Mouse (Mus musculus): ENCODE data around the gene Pakap. TPM values are rescaled to one million over a fixed set of nuclear protein-coding genes. Genes with fewer than 3 reads are reported as not detected.

Gene Pakap
- total RNA-seq, 2 experiments from 2014 or later, result 73.5 to 80.4 TPM

DNA sequence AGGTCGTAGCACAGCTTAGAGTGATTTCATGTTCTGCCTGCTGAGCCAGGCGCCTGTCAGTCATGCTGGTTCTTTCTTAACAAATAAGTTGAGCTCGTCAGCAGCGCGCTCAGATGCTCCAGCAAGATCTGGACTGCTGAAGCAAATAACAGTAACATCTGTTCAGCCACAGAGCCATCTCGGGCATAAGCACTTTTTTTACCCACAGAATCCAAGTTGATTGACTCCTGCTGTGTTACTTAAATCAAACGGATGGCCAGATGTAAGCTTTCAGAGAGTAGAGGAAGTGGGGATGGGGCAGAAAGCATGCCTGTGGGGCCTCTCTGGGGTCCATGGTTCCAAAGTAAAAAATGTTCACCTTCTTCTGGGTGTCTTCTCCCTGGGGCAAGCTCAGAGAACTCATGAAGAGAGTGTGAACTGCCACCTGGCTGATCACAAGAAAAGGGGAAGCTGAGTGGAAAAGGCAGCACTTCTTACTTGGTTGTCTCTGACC is 152.9 kb downstream of the Pakap start:
- no peak for DNase-seq

DNA sequence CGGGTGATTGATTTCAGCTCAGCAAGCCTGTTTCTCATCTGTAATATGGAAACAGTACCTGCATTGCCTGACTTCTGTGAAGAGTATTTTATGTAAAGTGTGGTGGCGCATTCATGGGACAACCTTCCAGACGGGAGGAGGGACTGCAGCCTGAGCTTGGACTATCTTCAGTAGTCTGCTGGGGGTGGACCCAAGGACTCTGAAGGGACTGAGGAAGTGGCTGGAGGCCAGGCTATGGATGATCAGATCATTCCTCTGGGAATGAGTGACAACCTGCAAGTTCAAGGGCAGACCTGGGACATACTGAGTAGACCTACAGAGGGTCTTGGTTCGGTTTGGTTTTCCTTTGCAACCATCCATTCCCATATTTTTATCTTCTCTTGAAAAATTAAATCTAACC is 154.3 kb downstream of the Pakap start:
- DNase-seq, result no peak

DNA sequence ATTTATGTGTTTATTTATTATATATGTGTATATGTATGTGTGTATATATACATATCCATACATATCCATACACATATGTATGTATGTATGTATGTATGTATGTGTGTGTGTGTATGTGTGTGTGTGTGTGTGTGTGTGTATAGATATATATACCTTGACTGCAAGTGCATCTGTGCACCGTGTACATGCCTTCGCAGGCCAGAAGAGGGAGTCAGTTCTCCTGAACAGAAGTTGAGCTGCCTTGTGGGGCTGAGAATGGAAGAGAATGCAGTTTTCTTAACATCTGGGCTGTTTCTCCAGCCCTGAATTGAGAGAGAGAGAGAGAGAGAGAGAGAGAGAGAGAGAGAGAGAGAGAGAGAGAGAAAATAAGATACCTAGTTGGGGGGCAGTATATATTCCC is 155.7 kb downstream of the Pakap start:
- no peak for DNase-seq

DNA sequence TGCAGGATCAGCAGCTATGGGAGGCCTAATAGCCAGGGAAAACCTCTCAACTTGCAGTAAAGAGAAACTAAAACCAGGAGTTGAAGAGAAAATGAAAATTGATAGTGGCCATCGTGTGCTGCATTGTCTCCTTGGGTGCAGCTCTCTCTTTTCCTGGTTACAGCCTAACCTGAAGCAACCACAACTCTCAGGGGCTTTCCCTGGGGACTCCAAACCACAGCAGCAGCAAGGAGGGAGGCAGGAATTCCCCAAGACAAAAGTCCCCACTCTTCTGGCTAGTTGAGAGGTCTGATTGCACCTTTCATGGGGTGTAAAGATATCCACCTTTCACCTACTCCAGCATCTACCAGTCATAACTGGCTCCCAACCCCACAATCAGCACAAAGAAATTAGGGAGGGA is 157.6 kb downstream of the Pakap start:
- DNase-seq, result no peak

DNA sequence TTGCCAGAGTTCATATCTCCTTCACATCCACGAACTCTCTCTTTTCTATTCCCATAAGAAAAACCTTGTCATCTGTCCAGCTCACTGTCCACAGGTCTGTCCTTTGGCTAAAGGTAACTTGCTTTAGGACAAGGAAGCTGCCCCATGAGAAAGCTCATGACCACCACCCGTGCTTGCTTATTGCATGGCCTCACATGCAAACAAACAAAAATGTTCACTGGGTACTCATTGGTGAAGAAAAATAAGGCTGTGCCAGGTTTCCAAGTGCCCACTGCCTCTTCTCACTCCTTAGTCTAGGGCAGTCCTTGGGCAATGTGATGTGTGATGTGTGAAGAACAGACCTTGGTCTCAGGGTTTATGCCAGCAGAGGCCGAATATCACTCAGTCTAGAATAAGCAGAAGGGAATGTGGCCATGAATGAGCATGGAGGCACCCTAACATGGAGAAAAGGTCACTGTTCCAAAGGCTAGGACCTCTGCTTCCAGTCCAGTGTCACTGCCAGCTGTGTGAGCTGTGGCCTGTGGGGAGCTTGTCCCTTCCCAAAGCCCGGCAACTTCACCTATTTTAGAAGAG is 160.7 kb downstream of the Pakap start:
- no peak for DNase-seq

DNA sequence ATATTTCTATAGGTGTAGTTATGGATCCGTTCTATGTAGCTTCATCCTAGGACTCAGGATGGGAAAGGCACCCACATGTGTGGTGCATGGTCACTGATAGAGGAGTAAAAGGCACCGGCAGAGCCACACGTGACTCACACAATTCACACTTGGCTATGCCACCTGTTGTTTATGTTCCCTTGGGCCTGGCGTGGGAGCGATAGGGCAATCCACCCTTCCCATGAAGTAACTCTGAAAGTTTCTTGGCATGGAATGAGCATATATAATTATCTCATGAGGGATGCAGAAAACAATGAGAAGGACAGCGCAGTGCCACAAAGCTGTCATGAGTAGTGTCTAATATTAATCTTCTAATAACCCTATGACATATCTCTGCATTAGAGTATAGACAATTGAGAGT is 162.1 kb downstream of the Pakap start:
- DNase-seq, result no peak

DNA sequence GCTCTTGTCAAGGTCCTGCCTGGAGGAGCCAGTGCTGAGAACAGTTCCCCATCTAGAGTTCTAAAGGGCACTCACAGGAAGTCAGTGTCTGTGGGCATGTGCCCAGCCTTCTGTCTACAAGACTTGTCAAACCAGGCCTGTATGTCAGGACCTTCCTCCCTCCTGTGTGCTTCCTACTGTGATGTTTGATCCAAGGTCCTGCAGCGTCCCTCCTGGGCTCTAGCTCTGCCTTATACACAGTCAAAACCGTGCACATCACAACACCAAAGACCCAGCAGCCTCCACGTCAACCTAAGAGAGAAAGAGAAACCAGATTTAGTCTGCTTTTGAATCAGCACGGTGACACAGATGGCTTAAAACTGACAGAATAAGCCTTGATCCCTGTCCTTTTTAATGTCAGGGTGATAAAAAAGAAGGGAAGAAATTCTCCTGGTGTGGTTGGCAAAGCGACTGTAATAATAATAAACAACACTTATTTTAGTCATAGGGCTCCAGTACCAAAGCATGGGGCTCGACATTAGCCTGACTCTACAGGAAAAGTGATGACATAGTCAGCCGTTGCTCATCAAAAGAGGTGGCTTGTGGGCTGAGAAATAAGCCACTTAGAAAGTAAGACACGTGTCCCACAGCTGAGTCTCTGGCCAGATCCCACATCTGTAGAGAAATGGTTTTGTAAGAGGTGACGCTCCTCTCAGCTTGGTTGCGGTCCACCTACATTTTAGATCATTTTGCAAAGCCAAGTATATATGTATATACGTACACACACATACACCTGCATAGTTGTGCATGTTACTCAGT is 163.0 kb downstream of the Pakap start:
- no peak for DNase-seq

DNA sequence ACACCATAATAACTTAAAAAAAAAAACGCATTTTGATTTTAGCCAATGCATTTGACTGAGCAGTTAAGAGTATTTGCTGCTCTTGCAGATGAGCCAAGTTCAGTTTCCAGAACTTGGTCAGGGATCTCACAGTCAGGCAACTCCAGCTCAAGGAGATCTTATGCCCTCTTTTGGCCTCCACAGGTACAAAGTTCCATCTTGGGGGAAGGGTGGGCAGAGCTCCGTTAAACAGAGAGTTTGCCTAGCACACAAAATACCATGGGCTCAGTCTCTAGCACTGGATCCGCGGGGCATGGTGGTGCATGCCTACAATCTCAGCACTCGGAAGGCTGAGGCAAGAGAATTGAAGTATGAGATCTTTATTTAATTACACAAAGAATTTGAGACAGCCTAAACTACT is 164.4 kb downstream of the Pakap start:
- DNase-seq, result no peak

DNA sequence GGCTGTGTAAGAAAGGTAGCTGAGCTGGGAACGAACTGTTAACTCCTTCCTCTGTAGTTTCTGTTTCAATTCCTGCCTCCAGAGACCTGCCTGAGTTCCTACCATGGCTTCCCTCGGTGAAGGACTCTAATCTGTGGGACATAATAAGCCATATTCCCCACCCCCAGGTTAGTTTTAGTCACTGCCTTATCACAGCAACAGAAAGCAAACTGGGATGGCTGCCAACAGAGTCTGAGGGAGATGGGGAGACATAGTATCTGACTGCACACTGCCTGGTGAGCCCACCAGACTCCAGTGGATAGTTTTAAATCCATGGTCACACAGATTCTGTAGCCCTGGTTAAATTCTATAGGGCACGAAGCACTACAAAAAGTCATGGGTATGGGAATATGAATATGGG is 165.5 kb downstream of the Pakap start:
- DNase-seq, result peak; percentile 73

DNA sequence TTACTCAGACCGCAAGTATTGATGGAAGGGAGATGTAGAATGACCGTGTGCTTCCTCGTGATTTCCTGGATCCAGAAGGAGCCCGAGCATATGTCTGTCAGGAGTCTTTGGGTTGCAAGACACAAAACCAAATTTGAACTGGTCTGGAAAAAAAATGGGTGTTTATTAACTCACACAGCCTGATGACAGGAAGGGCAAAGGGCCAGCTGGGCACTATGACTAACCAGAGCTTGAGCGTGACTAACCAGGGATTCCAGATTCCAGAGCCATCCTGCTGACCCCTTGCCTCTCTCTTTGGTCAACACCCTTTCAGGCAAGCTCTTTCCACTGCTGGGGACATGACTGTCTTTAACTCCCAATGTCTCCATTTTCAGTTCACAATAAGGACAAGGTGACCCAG is 167.4 kb downstream of the Pakap start:
- no peak for DNase-seq

DNA sequence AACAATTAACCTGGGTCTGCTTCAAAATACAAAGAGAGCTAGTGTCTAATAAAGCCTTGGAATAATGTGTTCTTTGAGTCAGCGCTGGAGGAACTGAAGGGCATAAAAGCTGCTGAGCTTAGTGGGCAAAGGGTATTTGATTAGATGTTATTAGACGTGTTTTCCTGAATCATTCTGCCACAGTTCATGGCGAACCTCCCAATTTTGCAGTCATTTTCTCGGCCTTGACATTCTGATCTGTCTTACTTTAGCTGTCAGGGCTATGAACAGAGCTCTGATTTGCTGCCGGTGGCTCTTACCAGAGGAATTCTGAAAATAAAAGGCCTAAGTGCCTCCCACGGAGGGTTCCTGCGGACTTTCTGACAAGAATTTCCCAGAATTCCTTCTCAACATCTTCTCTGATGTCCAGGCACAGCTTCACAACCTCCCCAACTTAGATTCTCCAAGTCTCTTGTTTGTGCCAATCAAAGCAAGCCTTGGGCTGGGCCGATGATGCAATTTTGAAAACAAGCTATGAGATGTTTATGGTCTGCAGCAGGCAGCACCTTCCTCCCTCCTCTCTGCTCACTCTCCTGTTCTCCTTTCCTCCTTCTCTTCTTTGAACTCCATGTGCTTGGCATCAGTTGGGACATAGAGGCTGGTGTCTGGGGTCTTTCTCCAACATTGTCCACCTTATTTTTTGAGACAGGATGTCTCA is 171.0 kb downstream of the Pakap start:
- DNase-seq, result no peak

DNA sequence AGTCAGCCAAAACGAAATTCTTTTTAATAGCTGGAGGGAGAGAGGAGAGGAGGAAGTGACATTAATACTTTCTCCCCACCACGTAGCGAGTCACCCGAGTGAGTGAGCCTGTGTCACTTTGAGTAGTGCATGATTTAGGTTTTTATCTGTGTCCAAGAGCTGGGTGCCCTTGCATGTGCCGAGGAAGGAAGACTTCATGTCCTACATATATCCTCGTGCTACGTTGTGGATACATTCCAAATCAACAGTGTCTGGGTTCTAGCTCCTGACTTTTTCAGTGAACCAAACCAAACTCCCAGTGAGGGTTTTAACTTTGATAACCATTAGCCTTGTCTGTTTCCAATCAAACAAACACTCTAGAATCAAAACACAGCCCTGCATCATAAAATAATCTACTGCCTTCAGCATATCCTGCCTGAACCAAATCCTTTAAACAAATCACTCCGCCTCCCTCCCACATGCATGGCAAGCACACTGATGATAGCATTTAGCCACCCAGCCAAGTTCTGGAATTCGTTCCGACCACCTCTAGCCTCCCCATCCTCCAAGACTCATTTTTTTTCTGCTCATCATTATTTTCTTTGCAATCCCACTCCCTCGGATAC is 175.4 kb downstream of the Pakap start:
- no peak for DNase-seq

DNA sequence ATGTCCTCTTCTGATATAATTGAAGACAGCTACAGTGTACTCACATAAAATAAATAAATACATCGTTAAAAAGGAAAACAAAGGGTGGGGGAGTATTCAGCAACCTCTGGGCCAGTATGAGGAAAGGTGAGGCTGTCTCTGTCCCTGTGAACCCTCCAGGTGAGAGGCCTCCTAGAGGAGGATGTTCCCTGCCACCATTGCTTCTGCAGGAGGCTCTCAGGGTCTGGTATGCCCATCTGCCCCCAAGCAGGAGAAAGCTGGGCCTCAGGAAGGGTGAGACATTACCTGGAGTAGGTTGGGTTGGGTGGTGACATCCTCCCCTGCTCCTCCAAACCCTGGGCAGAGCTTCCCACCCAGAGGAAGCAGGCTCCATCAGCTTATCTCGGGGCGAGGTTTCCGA is 182.7 kb downstream of the Pakap start:
- no peak for DNase-seq

DNA sequence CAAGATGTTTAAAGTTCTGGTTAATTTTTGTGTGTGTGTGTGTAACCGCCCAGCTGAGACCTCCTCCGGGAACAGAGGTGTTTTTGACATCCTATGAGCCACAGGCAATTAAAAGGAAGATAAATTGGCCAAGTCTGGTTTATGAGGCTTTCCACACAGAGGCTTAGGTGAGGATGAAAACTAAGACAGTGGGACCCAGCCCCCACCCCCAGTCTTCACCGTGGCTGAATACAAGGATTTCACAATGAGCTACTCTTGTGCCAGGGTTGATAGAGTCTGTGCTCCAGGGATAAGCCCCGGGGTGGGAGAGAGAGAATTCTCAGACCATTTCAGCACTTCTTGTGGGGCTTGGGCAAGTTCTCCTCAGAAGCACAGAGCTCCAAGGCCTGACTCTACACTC is 183.1 kb downstream of the Pakap start:
- DNase-seq, result no peak

DNA sequence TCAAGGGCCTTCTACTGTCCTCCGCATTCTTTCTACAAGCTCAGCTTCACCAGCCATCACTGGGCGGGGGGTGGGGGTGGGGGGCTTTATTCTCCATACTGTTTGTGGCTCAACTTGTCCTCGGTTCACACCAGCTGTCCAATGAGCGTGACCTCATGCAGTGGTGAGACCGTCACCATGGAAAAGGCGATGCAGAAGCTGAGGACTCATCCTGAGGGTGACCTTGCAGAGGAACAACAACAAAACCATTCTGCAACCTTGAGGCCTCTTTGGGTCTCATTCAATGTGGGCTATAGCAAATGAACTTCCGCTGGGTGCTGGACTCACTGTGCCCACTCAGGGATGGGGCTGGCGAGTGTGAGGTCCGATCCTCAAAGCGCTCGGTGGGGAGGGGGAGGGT is 183.6 kb downstream of the Pakap start:
- no peak for DNase-seq

DNA sequence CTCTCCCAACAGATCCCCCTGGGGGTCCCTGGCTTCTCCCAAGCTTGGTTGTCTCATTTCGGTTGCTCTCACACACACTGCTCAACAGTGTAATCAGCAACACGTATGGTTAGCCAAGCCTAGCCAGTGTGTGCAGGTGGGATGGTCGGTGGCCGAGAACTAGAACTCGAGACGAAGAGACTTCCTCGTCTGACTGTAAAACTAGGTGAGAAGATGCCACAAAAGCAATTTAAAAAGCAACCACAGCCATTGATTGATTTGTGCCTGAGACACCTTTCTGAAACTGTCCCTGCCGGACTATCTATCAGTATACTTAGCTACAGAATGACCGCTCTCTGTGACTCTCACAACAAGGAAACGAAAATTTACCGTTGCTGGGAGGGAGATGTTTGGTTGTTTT is 187.1 kb downstream of the Pakap start:
- DNase-seq, result no peak

DNA sequence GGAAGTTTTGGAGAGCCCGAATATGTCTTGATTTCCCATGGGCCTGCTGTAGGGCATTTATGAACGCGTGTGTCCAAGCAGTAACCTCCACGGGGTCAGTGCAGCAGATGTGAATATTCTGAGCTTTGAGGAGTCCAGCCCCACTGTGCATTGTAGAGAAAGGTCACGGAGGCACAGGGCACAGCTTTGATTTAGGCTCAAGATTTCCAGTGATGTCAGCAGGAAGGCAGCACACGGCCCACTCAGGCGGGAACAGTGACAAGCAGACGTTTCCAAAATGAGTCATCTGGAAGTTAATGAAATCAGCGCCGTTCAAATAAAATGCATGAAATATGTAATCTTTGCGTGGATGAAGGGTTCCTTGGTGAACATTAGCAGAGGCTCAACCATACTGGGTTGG is 190.0 kb downstream of the Pakap start:
- DNase-seq, result no peak

DNA sequence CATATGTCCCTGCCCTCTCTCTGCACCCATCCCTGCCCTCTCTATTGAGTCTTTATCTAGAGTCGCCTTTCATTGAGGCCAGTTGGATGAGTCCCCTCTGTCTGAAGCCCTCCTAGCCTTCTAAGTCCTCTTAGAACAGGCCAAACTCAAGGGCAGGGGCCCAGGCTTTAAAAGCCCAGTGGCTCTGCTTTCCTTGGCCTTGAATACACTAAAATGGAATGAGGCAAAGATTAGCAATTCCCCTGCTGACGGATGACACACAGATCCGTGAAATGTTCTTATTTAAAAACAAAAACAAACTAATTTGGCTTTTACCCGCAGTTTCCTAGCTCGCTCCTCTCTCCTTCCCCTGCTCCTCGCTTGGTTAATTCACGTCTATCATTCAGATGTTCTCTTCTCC is 194.4 kb downstream of the Pakap start:
- DNase-seq, result no peak

DNA sequence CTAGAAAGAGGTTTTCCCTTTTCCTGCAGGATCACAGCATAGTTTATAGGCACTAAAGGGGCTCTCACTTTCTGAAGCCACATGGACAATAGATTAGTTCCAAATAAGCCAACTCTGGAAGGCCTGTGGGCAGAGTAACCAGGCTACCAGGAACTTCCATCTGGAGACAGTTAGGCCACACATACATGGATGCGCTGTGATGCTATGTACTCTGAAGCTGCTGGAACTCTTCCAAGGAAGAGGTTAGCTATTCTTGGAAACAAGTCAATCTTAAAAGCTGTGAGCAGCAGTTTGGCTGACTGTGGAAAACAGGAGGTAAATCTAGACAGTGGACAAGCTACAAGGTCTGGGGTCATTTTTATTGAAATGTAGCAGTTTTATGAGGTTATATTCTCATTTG is 196.4 kb downstream of the Pakap start:
- no peak for DNase-seq

DNA sequence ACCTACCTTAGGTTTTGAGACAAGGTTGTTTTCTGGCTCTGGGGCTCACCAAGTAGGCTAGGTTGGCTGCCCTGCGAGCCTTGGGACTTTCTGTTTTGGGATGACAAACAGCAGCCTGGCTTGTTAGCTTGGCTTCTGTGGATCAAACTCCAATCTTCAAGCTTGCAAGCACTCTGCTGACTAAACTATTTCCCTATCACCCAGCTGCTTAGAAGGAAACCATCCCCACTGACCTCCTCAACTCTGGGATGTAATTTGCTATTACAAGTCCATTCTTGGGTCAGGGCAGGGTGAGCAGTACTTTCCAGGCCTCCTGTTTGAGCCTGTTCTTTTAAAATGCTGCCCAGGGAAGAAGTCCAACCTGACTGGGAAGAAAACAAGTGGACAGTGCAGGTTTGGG is 196.9 kb downstream of the Pakap start:
- DNase-seq, result no peak

DNA sequence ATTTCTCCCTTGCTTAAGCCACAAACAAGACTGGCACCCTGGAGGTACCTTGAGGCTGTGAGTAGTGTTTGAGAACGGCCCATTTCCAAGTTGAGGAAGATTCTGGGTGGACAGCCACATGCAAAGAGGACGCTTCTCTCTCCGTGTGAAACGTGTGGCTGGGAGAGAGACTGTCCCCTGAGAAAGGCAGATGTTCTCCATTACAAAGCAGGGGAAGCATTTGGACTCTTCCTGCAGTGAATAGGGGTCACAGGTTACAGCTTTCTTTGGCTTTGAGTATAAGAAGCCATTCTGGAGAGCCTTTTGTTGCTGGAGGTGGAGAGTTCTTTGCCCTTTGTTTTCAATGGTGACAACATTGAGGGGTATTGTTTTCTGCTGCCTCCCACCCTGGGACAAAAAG is 197.8 kb downstream of the Pakap start:
- no peak for DNase-seq

DNA sequence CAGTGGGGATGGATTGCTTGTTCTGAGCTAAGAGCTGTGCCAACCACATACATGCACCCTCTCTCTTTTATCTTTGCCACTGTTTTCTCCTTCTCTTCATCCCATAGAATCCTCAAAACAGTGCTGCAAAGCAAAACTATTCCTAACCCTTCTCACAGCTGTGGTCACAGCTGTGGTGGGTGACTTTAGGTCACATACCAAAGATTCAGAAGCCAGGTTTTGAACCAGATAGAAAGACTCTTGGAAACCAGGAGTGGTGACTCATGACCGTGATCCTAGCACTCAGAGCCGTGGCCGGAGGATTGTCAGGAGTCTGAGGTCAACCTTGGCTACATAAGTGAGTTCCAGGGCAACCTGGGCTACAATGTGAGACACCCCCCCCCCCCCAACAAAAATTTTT is 201.0 kb downstream of the Pakap start:
- no peak for DNase-seq

DNA sequence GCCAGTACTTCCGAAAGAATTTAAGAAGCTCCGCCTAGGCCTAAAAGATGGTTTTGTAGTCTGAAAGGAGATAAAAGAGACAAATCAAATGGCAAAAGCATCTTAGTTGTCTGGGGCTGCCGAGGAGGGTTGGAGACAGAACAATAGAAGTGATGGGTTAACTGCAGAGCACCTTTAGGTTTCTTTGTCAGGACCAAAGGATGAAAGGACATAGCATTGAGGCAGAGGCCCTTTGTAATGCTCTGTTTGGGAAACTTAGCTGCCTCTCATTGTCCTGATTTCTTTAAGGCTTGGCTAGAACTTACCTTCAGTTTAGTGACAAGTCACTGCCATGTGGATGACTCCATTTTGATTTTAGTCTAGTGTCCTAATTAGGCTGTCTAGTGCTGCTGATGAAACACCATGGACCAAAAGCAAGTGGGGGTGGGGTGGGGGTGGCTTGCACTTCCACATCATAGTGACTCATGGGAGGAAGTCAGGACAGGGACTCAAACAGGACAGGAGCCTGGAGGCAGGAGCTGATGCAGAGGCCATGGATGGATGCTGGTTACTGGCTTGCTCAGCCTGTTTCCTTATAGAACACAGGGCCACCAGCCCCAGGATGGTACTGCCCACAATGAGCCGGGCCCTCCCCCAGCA is 202.3 kb downstream of the Pakap start:
- DNase-seq, result no peak
